Mouse (Mus musculus): ENCODE results near the gene Grid1. TPM values are rescaled to one million over a fixed set of nuclear protein-coding genes. Genes with fewer than 3 reads are reported as not detected.

Grid1 gene
- total RNA-seq, 2 experiments from 2014 or later, result not detected

DNA sequence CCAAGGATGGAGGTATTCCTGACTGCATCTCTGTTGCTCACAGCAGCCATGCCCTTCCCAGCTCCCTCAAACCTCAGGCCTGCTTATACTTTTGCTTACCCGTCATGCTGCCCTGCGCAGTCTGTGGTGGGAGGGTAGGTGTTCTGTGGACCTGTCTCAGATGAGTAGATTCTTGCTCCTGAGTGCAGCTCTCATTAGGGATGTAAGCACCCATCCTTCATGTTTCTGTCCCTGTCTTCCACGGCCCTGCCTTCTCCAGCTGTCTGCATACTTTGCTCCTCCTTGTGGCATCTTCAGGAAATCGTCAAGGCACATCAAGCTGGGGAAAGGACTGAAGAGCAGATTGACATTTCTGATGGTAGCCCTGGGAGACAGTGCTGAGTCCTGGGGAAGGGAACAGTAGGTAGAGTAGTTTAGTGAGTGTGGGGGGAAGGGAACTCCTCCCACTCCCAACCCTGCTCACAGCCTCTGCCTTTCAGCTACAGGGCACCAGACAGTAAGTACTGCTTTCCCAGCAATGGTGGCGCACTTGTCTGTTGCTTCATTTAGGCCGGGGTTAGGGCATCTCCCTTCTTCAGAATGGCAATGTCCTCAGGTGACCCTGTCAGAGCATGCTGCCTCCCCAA lies 273.8 kb downstream of the Grid1 start:
- no peak for ATAC-seq (replicated peaks; ENCODE audit: low FRiP score, poor library complexity, severe bottlenecking)

DNA sequence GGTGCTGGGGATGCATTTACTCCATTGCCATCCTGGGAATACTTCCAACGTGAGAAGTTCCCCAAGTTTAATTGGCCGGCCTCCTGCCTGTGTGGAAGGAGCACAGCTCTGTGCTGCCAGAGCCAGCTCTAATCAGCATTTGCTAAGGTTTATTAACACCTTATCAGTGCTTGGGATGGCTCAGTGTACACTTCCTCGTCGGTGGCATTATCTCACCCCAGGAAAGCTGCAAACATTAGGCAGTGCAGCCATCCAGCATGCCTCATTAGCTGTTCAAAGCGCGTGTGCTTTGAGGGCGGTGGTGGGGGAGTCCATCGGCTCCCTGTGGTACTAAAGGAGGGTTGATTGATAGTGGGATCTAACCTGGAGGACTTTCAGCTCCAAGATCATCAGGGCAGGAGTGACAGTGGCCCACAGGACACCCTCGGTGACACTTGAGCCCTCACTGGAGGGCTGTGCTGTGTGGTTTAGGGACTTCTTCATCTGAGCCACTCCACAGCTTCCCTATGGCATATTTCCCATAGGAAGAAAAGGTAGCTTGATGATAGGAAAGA lies 275.7 kb downstream of the Grid1 start:
- ATAC-seq (replicated peaks; ENCODE audit: low FRiP score, poor library complexity, severe bottlenecking), result no peak

DNA sequence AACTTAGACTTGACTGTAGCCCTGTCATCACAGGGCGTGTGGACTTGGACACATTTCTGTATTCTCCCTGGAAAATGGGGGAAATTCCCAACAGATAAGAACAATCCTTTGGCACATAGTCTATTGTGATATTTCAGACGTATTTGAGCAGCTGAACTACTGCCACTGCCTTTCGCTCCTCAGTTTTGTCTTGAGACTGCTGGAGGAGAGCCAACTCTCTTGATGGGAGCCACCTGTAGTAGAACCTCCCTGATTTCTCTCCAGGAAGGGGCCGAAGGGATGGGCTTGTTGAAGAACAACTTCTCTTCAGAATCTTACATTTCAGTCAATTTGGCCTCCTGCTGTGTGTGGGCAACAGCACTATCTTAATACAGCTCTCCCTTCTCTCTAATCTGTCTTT lies 276.2 kb downstream of the Grid1 start:
- ATAC-seq (replicated peaks; ENCODE audit: low FRiP score, poor library complexity, severe bottlenecking), result no peak

DNA sequence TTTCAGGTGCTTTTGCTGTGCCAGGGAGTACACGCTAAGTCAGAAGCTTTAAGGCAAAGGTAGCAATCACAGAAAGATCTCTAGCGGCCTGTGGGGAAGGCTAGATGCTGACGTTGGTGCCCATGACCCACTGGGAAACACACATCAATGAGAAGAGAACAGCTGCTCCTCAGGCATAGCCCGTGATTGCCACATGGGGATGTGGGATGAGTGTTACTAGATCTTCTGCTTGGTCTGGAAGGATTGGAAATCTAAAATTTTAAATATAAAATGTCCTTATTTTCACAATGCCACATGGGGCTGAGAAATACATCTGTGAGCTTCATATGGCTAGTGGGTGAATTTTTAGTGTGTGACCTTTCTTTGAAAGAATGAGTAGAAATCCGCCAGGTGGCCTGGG lies 277.3 kb downstream of the Grid1 start:
- no peak for ATAC-seq (replicated peaks; ENCODE audit: low FRiP score, poor library complexity, severe bottlenecking)

DNA sequence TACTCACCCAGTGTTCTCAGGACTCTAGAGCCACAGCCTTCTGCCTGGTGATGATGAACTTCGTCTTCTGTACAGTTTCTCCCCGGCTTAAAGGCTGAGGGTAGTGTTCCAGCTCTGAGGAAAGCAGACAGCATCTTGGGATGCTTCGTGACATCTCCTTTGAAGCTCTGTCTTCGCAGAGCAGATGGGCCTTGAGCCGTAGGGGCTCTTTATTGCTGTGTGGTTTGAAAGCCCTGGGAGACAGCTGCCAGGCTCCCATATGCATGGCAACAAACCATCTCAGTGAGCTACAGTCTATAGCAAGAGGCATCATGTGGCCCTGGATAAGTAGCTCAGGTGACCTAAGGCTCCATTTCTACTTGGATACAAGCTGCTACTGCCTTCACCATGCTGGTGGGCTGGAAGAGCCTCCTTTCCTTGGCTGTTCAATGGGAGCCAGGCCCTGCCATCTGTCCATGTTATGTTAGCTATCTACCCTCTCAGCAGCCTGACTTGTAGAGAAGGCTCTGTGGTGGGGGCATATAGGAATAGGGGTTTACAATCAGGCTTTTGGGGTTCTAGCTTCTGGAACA lies 283.8 kb downstream of the Grid1 start:
- ATAC-seq (replicated peaks; ENCODE audit: low FRiP score, poor library complexity, severe bottlenecking), result no peak

DNA sequence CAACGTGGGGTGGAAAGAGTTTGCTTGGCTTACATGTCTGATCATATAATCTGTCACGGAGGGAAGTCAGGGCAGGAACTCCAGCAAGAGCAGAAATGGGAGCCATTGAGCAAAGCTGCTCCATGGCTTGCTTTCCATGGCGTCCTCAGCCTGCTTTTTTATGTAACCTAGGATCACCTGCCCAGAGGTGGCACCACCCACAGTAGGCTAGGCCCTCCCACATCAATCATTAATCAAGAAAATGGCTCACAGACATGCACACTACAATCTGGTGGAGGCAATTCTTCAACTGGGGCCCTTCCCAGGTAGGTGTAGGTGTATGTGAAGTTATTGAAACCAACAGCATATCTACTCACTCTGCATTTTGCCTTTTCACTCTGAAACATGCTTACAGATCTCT lies 287.7 kb downstream of the Grid1 start:
- ATAC-seq (replicated peaks; ENCODE audit: low FRiP score, poor library complexity, severe bottlenecking), result no peak

DNA sequence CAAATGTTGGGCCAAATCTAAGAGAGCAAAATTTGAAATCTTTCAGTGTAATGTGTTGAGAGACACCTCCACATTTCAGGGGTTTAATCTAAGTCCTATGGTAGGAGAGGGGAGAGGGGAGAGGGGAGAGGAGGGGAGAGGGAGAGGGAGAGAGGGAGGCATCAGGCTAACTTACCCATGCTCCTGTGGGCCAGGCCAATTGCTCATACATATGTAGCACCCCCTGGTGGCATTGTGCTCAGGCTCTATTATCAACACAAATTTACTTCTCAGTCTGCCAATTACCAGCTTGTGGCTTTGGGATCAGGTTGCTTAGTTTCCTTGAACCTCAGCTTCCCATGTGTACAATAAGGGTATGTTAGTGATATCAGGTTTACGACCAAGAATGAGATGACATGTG lies 291.0 kb downstream of the Grid1 start:
- no peak for ATAC-seq (replicated peaks; ENCODE audit: low FRiP score, poor library complexity, severe bottlenecking)

DNA sequence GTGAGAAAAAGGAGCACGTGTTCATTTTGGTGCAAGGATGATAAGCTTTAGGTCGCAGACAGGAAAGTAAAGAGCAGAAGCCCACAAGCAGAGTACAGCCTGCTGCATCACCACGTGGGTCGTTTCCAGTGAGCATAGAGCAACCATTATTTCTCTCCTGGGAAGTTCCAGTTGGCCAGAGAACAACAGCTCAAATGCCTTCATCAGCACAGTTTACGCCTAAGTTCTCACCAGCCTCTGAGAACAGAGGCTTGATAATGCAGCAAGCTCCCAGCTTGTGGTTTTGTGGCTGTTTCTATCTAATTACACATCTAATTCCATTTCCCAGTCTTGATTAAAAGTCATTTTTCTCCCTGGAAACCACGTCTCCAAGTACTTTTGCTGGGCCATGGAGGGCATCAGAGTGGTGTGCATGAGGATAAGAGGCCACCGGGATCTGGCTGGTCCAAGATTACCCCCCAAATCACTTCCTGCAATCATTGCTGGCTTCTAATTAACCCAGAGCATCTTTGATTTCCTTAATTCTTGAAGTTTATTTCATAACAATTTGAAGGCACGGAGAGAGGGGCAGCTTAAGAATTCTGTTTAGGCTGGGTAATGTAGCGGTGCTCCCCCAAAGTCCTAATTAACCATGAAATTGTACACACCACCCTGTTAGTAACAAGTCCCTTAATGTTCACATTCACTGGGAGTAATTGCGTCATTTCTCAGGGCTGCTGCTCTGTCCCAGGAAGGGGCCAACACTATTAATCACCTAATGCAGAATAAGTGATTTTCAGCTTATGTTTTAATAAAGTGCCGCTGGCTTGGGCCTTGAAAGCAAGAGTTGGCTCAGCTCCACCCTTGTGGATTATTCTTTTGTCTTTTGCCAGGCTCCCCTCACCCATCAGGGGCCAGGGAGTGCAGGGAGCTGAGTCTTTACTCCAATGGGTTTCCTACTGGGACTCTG lies 292.7 kb downstream of the Grid1 start:
- ATAC-seq (replicated peaks; ENCODE audit: low FRiP score, poor library complexity, severe bottlenecking), result no peak

DNA sequence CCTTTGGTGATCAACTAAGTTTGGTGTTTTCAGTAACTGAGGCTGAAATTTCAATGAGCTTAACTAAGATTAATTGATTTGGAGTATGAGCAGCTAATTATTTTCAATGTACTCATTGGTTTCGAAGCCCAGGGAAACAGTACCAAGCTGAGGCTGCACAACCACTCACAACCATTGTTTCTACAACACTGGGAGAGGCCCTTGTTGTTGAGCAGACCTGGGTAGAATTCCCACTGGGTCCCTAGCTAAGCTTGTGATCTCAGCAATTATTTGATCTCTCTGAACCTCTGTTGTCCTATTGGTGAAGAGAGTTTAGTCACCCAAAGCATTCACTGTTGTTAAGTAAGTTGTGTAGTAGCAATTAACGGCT lies 293.4 kb downstream of the Grid1 start:
- no peak for ATAC-seq (replicated peaks; ENCODE audit: low FRiP score, poor library complexity, severe bottlenecking)

DNA sequence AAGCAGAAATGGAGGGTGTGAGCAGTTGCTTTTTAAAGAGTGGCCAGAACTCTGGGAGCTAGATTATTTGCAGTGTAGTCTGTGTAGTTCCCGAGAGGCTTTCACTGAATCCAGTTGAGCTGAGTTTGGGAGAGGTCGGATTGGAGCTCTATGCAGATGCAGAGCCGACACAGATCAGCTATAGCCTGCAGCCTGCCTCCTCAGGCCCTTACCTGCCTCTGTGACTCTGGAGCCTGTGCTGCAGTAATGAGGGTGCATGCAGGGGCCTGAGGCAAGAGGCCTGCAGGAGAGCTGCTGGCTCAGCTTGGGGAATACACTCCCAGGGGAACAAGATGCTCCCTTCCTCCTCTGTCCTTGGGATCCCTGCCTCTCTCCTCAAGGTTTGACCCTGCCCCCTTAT lies 296.0 kb downstream of the Grid1 start:
- ATAC-seq (replicated peaks; ENCODE audit: low FRiP score, poor library complexity, severe bottlenecking), result no peak

DNA sequence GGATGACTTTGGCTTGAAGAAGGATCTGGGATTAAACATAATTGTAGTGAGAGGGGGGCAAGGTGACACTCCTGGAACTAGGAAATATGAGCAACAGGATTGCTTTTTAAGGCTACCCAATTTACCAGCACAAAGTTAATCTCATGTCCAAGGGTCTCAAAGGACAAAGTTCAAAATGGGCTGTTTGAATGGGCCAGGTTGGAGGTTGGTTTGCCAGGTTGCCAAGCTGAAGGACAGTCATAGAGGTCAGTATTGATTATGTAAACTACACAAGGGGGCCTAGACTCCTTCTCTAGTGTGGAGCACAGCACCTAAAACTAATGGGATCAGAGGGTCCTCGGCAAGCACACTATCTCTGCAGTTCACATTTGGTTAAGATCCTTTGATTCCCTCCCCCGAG lies 300.2 kb downstream of the Grid1 start:
- no peak for ATAC-seq (replicated peaks; ENCODE audit: low FRiP score, poor library complexity, severe bottlenecking)

DNA sequence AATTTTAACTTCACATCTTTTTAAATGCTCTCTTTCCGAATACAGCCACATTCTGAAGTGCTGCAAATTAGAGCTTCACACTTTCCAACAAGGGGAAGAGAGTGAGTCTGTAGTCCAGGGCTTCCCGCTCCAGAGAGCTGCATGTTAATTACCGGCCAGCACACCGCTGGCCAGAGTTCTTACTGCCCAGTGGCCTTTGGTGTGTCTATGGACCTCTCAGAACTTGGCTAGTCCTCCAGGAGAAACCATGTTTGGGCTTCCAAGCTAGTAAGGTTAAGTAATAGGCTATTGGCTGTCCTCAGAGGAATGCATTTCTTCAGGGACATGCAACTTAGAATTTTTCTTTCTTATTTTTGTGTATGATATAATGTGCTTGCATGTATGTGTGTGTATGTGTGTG lies 301.0 kb downstream of the Grid1 start:
- ATAC-seq (replicated peaks; ENCODE audit: low FRiP score, poor library complexity, severe bottlenecking), result no peak

DNA sequence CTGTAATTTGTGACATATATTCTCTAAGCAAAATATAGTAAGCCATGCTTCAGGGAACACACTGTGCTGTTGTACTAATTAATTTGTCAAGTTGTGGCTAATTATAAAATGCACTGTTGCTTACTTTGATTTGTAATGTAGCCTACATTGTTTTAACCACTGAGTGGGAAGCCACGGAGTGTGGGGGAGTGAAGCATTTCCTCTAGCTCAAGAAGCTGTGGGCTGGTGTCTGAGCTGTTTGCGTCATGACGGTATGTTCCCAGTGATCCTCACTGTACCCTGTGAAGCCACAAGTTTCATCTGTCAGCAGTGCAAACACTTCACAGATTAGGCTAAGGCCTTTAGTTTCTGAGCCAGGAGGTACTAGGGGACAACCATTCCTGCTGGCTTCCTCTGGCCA lies 302.2 kb downstream of the Grid1 start:
- no peak for ATAC-seq (replicated peaks; ENCODE audit: low FRiP score, poor library complexity, severe bottlenecking)

DNA sequence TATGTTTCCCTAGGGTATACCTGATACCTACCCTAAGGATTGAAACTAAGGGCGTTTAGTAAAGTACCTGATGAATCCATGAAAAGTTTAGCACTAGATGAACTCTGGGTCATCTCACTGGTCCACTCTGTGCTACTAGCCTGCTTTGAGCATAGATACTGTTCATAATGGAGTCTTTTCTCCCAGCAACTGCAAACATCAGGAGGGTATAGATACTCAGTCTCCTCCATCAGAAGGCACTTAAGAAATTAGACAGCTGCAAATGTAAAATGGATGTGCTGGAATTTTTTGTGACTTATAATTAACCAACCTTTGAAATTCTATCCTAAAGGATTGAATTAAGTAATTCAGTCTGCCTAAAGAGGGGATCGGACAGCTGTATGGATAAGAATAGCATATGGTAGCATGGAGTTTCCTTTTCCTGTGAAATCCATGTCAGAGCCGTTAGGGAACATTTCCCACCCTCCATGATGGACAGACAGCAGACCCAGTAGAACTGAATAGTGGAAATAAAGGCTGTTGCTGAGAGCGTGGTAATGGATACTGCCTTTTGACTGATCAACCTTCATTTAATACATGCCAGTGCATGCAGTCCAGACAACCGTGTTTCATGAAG lies 303.5 kb downstream of the Grid1 start:
- no peak for ATAC-seq (replicated peaks; ENCODE audit: low FRiP score, poor library complexity, severe bottlenecking)

DNA sequence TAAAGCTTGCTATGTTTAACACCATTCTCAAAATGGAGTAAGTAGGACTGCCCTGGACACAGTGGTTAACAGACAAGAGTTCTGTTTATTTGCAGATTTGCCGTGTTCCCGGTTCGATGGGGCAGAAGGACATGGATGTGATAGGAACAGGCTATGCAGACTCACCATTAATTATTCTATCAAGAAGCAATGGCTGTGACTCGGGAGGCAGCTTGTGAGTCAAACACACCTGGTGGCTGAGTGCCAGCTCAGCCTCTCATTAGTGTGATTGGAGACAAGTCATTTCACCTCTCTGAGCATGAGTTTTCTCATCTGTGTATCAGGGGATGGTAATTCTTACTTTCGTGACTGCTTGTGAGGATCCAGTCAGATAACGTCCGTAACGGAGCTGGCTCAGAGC lies 307.7 kb downstream of the Grid1 start:
- ATAC-seq (replicated peaks; ENCODE audit: low FRiP score, poor library complexity, severe bottlenecking), result no peak

DNA sequence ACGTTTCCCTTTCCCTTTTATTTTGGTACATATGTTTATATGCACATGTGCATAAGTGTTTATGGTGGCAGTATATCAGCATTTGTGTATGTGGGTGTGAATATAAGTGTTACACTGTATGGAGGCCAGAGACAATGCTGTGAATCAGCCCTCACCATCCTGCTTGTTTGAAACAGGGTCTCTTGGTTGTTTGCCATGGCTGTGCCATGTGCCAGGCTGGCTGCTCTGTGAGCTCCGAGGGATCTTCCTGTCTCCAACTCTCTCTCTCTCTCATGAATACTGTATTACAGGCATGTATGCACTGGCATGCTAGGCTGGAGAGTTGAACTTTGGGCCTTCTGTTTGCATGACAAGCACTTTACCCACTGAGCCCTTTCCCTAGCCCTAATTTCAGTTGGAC lies 315.1 kb downstream of the Grid1 start:
- no peak for ATAC-seq (replicated peaks; ENCODE audit: low FRiP score, poor library complexity, severe bottlenecking)

DNA sequence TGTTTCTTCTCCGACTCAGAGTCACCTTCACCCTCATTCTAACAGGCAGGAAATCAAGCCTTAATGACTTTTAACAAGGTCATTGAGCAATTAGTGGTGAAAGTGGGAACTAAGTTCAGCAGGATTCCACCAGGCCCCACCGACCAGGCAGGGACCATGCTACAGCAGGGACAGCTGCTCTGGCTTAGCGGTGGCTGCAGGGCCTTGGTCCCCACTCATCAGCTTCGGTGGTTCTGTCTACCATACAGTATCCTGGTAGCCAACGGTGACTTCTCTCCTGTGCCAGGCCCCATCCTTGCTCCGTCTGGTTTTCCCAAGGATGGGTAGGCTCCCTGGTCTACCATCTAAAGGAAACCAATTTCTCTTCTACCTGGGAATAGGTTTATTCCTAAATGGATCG lies 318.2 kb downstream of the Grid1 start:
- no peak for ATAC-seq (replicated peaks; ENCODE audit: low FRiP score, poor library complexity, severe bottlenecking)

DNA sequence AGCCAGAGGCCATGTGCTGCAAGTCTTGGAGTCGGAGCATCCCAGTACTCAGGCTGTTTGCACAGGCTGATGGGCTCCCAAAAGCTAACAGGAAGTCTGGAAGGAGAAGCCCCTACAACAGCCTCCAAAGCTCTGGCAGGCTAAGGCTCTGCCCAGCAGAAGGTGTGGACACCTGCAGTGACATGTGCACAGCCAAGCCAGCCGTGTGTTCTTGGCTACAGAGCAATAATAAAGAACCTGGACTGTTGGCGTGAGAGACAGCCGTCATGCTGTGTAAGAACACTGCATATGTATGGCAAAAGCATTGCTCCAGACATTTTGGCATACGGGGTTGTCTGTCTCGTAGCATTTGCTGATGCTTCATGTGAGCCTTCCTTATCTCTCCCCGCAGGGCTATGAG lies 319.9 kb downstream of the Grid1 start:
- no peak for ATAC-seq (replicated peaks; ENCODE audit: low FRiP score, poor library complexity, severe bottlenecking)

DNA sequence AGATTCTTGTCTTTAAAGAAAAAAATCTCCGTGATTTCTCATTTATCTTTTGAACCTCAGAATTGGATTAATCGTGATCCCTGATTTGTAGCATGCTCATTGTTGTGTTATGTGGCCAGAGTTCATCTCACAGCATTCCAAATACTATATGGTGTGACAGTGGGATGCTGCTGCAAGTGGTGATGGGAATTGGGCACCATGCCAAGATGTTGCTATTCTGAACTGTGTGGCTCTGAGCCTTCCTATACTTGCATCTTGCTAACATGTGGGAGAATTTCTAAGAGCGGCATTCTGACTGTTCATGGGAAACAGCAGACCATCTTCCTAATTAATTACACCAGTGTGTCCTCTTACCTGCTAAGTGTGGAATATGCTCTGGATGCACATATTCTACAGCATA lies 332.5 kb downstream of the Grid1 start:
- ATAC-seq (replicated peaks; ENCODE audit: low FRiP score, poor library complexity, severe bottlenecking), result no peak

DNA sequence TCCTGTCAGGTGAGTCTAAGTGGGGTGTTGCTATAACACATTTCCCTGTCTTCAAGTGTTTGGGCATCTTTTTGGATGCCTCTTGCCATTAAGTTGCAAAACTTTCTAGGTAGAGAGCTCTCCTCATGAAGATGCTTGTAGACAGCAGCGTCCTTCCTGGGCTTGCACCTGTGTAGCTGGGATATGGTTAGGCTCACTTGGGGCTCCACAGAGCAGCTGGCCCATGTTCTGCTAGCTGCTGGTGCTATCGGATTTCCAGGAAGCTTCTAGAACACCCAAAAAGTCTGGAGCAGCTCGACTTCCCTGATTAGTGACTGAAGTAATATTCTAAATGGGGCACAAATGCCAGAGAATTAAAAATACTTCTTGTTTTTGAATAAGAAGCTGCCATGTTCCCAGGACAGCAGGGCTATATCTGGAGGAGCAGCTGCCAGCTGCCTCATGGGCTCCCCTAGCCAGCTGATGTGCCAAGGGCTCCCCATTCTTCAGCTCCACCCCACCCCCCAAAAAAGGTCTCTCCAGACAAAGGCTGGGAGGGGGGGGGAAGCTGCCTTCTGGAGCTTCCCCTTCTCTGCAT lies 333.9 kb downstream of the Grid1 start:
- ATAC-seq (replicated peaks; ENCODE audit: low FRiP score, poor library complexity, severe bottlenecking), result no peak
